Mouse (Mus musculus) left cerebral cortex, adult 8-10 months (tissue): ENCODE measurements at regions not wholly inside any gene's neighbourhood (a gene's known extent, or its start where the extent isn't known, plus 50 kb on each side); places are given as distances from the start of the nearest gene placed in this dataset.

Source experiments
- DNase-seq, 2 experiments: peaks; one replicate each; pipeline ENCODE4 v3.0.0; 2022; ENCODE audit warnings: low spot score in 2 of 2

DNA sequence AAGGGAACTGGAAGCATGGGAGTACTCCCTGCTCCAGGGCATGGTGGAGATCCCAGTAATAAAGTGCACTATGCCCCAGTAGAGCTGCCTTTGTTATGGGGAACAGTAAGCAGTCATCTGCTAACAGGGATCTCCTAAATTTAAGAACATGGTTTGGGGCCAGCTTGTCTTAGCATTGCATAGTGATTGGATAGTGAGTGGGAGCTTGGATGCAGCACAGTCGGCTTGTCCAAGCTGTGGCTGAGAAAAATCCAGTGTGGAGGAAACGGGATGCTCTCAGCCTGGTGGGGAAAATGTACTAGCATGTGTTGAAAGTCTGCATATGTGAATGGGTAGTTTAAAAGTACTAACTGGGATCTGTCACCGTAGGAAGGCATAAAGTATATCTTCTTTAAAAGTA is 326.6 kb upstream of the Apob start:
- DNase-seq = no peak

DNA sequence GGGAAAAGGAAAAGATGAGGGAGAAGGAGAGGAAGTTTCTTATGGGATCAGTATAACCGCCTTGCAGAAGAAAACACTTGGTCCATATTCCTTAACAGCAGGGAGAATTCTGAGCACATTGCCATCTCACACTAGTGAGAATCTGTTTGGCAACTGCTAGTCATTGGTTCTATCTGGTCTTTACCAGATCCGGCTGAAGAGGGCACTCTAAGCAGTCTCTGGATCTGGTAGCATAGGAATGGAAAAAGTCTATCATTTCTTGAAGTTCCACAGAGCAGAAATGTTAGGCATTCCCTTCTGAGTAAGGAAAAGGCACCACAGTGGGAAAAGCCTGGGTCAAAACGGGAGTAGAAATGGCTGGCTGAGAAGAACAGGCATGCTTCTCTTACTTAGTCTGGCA is 315.4 kb upstream of the Apob start:
- DNase-seq = no peak

DNA sequence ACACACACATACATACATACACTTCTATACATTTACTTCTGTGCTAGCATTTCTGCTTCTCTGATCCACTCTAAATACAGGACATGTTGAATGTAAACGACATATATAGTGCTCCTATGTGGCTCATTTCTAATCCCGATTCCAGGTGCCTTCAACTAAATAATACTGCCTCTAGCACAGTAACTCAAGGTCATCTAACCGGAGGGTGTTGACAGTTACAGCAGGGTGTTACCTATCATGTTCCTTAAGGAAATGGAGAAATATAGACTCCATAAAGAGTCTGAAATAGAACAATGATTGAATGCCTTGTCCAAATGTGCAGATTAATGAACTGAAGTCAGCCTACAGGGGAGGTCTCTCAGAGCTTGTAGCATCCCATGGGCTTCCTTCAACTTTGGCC is 307.3 kb upstream of the Apob start:
- DNase-seq = no peak

DNA sequence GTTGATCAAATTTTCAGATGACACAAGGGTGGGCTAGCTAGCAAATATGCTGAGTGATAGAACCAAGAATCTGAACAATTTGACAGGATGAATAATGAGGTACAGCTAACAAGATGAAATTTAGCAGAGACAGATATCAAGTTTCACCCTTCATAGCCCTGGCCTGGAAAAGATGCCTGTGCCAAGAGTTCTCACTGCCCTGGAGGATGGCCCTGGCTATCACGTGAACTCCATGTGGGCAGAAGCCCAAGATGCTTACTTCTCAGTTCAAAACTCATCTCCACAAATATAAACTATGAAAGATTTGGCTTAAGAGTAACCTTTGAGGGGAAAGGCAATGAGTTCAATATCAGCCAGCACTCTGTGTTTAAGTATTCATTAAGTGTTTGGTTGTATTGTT is 306.9 kb upstream of the Apob start:
- no peak for DNase-seq

DNA sequence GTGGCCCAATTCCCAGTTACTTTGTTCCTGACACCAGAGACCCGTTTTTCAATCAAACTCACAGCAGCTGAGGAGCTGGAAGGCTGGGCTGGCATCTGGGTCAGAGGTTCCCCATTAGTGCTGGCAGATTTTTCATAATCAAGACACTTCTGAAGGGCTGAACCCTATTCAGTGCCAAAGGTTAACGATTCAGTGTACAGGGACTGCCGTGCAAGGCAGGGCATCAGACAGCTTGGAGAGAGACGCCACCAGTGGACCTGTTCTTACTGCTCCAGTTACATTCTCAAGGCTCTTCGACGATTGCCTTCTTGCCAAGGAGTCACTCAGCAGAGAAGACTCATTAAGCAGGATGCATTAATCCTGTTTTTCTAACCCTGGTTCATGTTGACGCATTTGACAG is 285.5 kb upstream of the Apob start:
- DNase-seq = no peak

DNA sequence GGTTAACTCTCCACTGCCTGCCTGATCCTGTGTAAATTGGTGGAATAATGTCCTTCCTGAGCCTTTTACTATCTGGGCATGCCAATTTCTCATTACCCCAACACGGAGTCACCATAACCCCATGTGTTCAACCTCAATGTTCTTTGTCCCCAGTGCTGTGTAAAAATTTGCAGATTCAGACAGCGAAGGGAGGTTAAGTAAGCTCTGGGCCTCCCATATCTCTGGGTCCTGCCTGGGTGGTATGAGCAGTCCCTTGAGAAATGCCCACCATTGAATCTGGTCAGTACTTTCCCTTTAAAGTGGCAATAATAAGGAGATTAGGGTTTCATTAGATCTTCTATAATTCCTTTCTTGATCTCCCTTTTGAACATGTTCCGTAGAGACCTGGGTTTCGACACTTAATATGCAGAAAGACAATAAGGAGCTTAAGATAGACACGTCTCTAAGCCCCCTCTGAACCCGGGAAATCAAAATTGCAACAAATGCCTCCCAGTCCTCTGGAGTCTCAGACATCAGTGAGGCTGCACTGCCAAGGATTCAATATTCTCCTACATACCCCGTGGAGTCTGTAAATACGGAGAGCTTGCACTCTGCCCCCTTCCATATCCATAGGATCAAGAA is 279.0 kb upstream of the Apob start:
- DNase-seq = no peak

DNA sequence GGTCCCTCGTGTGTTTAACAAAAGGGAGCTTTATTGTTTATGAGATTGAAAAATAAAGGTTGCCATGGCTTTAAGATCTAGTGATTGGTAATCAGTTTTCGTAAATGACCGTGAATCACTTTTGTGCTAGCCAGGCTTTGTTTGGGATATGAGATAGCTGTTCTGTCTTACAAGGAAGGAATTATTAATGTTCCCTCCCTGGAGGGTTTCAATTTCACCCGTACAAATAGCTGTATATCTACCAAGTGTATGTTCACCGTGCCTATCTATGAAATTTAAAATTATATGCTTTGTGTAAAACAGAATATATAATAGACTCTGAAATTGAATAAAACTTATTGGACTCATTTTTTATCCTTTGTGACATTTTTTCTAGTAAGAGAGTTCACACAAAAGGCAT is 268.3 kb upstream of the Apob start:
- no peak for DNase-seq

DNA sequence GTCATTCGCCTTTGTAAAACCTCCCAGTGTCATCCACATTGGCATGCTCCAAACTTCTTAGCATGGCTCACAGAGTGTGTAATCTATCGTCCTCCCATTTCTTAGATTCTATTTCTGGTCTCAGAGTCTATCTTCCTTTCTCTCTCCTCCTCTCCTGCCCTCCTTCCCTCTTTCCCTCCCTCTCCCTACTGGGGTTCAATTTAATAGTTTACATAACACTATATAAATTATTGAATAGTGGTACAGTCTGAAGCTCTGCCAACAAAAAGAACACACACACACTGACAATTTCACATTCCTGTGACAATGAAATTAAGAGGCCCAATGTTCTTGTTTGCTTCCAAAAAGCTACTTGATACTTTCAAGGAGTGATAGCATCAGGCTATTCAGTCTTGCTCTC is 267.6 kb upstream of the Apob start:
- DNase-seq = no peak

DNA sequence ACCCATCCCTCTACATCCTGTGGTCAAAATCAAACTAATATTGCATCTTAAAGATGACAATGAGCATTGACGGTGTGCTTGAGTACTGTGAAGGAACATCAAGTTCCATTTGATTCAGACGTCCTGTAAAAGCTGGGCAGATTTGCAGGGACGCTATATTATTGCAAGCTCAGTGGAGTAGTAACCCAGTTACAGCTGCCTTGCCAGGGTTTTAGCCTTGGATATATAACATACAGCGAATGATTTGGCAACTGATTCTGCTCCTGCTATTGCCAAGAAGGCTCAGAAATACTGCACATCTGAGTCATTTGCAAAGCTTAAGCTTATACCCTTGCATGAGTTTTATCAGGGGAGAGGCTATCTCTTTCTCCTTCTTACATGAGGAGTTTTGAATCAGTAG is 262.4 kb upstream of the Apob start:
- no peak for DNase-seq

DNA sequence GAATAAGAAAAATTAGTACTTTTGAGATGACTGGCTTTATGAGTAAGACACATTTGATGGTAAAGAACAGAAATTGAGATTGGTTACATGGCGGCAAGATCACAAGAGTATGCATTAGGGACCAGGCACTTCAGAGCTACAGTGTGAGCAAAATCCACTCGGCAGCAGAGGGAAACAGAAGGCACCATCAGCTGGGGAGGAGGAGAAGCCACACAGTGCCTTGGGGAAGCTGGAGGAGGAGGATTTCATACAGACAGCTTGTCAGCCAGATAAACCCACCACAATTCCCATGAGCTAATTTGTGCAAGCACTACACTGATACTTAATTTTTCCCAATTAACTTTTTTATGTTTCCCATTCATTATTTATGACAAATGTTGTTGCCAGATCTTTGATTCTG is 258.9 kb upstream of the Apob start:
- DNase-seq = no peak

DNA sequence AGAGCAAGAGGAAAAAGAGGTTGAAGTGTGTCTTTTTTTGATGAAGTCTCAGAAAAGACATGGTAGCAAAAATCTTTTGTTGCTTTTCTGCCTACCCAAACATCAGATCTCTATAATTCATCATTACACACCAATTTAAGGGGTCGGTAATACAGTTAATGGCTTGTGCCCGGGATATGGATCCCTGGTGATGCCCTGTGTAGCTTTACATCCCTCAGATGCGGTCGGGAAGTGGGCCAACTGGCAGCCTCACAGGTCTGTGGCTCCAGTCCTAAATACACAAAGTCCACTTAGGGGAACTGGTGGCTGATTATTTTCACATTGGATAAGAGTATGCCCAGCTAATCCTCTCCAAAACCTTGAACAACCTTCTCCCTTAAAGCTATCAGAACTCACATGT is 258.4 kb upstream of the Apob start:
- no peak for DNase-seq

DNA sequence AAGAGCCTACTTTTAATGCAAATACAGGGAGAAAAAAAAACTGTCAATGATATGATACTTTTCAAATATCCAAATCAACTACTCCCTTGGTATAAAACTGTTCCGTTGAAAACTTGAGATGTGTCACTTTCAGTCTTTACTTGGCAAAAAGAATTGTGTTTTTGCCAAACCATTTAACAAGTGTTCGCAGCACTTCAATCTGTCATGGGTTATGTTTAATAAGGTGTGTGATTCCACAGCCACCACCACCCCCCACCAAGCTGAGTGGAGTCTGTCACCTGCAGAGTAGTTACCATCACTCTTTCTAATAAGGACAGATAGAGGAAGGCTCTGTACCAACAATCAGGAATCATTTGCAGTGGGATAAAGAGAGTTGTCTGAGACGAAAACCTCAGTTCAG is 252.5 kb upstream of the Apob start:
- DNase-seq = no peak

DNA sequence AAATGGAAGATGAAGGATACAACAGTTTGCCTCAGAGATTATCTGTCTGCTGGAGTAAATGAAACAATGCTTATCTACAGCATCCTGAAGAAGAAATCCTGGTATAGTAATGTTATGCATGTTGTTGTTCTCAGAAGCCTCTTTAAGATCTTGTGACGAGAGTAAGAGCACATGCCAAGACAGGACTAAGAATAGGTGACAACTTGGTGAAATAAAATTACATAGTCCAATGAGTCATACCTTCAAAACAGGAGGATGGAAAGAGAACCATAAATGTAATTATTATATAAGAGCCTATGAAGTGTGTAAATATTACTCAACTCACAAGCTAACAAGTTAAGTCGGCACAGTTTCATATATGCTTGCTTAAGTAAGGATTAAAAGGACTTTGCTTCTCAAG is 239.4 kb upstream of the Apob start:
- DNase-seq = no peak

DNA sequence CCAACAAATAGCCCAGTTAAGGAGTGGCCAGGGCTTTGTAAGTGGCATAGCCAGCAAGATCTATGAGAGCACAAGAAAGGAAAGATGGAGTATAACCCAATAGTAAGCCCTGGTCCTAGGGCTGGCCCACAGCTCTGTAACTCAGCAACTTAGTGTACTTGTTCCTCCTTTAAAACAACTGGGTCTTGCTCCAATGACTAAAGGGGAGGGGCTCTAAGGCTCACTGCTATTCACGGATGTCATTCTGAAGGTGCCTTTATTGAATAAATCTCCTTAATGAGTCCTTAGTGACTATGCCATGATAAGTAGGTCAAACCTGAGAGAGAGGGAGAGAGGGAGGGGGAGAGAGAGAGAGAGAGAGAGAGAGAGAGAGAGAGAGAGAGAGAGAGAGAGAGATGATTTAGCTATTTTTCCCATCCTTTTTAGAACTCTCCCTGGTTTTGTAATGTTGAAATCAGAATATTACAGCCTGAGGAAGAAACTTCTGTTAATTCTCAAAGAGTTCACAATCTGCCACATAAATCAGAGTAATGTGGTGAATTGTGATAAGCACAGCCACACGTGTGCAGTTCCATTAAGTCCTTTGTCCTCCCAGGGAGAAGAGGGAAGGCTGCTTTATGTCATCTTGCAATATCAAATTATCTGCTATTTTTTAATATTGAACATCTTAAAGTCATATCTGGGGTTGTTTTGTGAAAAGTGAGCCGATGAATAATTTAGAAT is 238.7 kb upstream of the Apob start:
- no peak for DNase-seq

DNA sequence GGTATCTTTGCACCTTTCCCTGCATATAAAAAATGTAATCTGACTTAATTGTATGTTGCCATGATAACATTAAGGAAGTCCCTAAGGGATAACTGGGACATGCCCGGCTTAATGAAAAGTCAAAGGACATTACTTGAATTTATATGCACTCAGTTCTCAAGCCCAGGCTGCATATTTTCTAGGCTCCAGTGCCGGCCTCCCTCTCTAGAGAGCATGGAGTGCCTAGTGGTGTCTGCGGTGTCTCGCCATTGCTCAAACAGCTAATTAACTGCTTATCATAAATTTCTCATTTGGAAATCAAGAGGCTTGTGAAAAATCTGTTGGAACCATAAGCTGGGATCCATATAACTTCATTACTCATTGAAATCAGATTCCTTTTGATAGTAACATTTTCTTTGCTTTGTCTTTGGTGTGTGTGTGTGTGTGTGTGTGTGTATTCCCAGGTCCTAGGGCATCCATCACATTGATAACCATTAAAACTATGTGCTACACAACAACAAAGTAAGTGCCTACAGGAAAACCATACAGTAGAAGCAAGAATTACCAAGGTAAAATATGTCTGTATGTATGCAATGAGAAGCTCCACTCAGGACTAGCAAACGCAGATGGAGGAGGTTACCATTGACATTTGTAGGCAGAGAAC is 238.0 kb upstream of the Apob start:
- no peak for DNase-seq

DNA sequence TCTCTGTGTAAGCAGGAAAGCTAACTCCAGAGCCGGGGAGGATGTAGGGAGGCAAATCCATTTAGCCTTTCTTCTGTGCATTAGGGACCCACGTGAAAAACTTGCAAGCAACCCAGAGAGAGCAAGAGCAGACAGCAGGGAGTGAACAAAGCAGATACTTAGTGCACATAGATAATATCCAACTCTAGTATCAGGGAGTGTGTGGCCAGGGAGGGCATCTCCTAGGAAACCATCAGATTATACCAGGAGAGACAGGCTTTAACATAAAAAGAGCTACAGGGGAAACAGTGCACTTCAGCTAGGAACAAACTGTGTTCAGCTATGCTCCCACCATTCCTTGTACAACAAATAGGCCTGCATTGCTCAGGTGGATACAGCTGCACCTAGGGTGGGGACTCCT is 230.7 kb upstream of the Apob start:
- DNase-seq = no peak

DNA sequence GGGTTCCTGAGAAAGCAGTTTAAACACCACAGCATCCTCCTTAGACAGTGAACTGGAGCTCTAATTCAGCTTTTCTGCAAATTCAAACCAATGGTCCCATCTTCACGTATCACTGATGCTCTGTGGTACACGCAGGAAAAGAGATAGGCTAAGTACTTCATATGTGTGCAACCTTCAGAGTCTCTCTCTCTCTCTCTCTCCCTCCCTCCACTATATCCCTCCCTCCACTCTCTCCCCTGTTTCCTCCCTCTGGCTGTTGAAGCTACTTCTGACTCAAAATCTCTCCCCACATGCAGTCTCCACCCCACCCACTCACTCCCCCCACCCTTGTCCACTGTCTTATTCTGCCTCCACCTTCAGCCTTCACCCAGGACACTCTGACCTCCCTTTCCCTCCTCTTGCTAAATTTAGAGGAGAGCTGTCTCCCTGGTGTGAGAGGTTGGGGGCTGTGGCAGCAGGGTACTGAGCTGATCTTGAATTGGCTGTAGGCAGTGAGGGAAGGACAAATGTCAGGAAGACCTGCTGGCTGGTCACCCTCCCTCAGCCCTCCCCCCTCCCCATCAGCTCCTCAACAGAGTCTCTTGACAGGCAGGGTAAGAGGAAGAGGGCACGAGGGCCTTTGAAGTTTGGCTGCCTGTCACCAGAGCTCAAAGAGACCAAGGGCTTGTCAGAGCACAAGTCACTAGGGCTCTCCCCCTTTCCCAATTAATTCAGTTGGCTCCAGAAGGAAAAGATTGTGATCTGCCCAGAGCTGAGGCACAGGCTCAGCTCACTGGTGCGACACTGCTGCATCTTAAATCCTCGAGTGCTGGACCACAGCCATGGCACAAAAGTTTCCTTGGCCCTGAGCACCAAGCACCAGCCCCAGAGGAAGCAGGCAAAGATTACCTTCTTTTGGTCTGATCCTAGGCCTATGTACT is 227.9 kb upstream of the Apob start:
- DNase-seq = no peak

DNA sequence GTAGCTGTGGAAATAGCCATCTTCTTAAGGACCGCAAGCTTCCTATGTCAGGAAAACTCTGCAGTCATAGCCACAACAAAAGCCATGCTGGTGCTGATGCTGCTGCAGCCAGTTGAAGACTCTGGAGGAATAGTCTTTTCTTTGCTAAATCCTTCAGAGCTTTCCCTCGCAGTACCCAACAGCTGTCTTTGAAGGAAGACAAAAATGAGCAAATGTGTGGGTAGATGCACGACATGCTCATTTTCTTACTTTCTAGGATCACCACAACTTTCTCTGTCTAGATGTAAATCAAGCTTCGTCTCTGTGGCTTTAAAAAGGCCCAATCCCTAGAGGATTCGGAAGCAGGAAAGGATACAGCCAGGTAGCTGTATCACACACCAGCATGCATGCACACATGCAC is 222.6 kb upstream of the Apob start:
- DNase-seq = peak in 1 of 2 experiments; percentile 23

DNA sequence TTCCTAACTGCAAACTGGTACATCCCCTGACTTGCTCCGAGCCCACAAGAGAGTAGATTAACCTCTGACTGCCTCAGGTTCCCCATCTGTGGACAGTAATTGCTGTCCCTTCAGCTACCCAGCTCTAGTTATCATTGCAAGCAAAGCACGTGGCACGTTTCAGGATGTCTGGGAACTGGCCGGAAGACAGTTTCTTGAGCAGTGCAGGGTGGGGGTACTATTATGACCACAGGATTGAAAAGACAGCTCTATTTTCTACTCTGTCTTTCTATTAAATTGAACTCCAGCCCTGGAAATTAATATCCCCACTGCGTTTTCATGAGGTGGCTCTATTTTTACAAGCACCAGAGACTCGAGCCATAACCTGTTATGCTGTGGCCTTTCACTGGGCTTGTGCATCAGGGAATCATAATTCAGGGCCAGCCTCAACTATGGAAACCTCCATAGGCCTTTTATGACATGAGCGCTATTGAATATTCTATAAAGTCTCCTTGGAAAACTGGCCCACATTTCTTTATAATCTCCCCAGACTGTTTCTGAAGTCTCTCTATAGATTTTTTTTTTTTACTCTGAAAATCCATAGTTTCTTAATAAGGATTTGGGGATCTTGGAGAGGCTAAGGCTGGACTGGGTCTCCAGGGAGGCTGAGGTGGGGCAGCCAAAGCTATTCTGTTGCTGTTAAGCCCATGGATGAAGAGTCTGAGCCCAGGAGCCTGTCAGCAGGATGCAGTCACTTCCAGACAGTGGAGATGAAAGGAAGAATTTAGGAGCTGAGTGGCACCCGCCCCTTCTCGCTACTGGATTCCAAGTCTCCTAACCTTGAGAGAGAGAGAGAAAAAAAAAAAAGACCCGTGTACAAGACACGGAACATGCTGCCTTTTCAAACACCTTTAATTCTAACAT is 212.4 kb upstream of the Apob start:
- no peak for DNase-seq

DNA sequence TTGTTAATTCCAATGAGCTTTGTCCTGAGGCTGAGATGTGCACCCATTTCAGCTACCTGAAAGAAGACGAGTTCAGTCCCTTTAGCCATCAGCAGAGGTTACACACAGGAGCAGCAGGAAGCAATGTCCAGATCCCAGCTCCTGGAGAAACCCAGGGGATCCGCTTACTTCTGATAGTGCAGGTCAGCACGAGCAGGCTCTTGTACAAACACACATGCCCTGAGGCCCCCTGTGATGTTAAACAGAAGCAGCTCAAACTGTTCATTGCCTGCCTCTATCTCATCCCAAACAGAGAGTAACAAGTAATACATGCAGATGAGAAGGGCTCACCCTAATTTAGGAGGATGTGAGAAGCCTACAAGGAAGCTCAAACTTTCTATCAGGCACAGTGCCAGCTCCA is 203.3 kb upstream of the Apob start:
- DNase-seq = no peak

DNA sequence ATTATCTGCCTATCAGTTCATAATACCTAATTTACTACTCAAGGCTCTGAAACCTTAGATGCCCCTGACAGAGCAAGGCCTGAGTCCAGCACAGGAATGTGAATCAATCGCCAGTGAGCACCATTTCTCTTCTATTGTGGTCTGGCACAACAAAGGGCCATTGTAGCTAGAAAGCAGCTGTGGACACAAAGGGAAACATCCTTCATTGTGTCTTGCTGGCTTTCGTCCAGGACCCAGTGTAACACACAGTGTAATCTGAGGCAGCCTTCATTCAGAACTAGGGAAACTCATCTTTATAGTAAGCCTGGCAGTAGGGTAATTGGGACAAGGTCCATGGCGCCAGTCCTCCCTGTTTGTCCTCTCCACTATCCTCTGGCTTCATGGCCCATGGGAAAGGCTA is 201.1 kb upstream of the Apob start:
- DNase-seq = peak in 1 of 2 experiments; percentile 52
